Mouse (Mus musculus) kidney, adult 2 months (tissue): ENCODE results near the gene Gm49320.

Experiments used
- CTCF ChIP-seq: fragments of 200-500 bp; conservative IDR thresholded peaks from 2 replicates; pipeline ENCODE4 v1.5.1; 2011; ENCODE audit warnings: low read depth, mild to moderate bottlenecking, control low read depth, low read length, moderate library complexity, mixed read lengths; ENCODE audit not compliant: insufficient read depth, insufficient read length
- POLR2A ChIP-seq: fragments of 200-500 bp; IDR thresholded peaks from one replicate; pipeline ENCODE4 v1.6.1; 2011; ENCODE audit warnings: low read depth, low read length, control low read depth

- no peak for TF ChIP-seq CTCF
- TF ChIP-seq POLR2A, result no peak
These were observed 54.1 kb downstream of the Gm49320 start for GRCm38 (mm10) chr8:4292738-4293137.
